Mouse (Mus musculus) spleen, adult 2 months (tissue): ENCODE results near the gene Pacs2.

Experiments used
- CTCF ChIP-seq: fragments of 200-500 bp; IDR thresholded peaks from 2 replicates; pipeline ENCODE4 v1.5.1; 2011; ENCODE audit warnings: mild to moderate bottlenecking, inconsistent platforms; ENCODE audit not compliant: insufficient read depth, insufficient read length, insufficient replicate concordance; ENCODE audit errors: extremely low read depth
- POLR2A ChIP-seq: fragments of 200-500 bp; IDR thresholded peaks from 2 replicates; pipeline ENCODE4 v1.6.1; 2011; ENCODE audit warnings: low read depth, low read length, inconsistent platforms

DNA sequence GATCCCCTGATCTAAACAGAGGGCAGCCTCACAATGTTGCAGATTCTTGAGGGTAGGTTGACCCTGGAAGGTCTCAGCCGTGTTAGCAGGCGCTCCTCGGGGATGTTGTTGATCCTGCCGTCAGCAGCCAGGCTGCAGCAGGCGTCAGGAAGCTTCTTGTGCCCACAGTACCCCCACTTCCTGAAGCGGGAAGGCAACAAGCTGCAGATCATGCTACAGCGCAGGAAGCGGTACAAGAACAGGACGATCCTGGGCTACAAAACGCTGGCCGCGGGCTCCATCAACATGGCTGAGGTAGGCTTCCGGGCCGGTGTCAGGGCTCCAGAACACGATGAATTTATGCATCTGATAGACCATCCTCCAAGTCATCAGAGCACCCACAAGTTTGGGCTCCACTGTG lies 32.6 kb downstream of the Pacs2 start:
- TF ChIP-seq POLR2A: no peak
- no peak for TF ChIP-seq CTCF
